28 mouse cellular contexts compared by ENCODE assay signal in genomic region chr10:24783946-24784345, GRCm38 (mm10). TPM values are rescaled to one million over a fixed set of nuclear protein-coding genes. Genes with fewer than 3 reads are reported as not detected.
DNase-seq lines count a peak whose midpoint lies in the region; ATAC-seq lines count a peak whose summit lies in the region.
"Had no signal": no experiment of that assay in that cellular context is flagged by ENCODE, and none has a peak within 500 bp of the region (broad histone marks: within the 10 kb centered on the region; RNA-seq: fewer than 3 reads in every experiment).

No protein-coding gene starts in this region.

- no peaks in the 10 kb centered on the region for H3K9me3 ChIP-seq in liver, embryonic 13.5 days (replicated peaks)
- no peaks in the 10 kb centered on the region for H3K9me3 ChIP-seq in liver, embryonic 11.5 days (ENCODE audit: control insufficient read depth, low read length)
- H3K9me3 ChIP-seq in hindbrain, embryonic 16.5 days (ENCODE audit: control insufficient read depth, low read length) = no peaks in the 10 kb centered on the region
- H3K9me3 ChIP-seq: embryonic facial prominence, embryonic 10.5 days; embryonic facial prominence, embryonic 15.5 days; forebrain, embryonic 12.5 days; hindbrain, embryonic 13.5 days; limb, embryonic 12.5 days; midbrain, embryonic 12.5 days; neural tube, embryonic 12.5 days had no signal

- H3K27me3 ChIP-seq in liver, embryonic 13.5 days = no peaks in the 10 kb centered on the region
- H3K27me3 ChIP-seq in liver, embryonic 11.5 days (replicated peaks; ENCODE audit: control insufficient read depth, insufficient read depth, low read length) = no peaks in the 10 kb centered on the region
- no peaks in the 10 kb centered on the region for H3K27me3 ChIP-seq in hindbrain, embryonic 16.5 days (replicated peaks; ENCODE audit: control insufficient read depth, insufficient read depth, low read length)
- H3K27me3 ChIP-seq: embryonic facial prominence, embryonic 15.5 days; forebrain, embryonic 12.5 days; hindbrain, embryonic 13.5 days; limb, embryonic 12.5 days; midbrain, embryonic 12.5 days; neural tube, embryonic 12.5 days had no signal

- no peak for ATAC-seq in liver, embryonic 13.5 days (ENCODE audit: low read depth)
- no peak for ATAC-seq in liver, embryonic 11.5 days (replicated peaks; ENCODE audit: low FRiP score)
- ATAC-seq in hindbrain, embryonic 16.5 days = no peak
- ATAC-seq: forebrain, postnatal 0 days; intestine, postnatal 0 days had no signal

- H3K36me3 ChIP-seq in liver, embryonic 13.5 days = no peaks in the 10 kb centered on the region
- no peaks in the 10 kb centered on the region for H3K36me3 ChIP-seq in liver, embryonic 11.5 days (ENCODE audit: control insufficient read depth, insufficient read depth, low read length)
- no peaks in the 10 kb centered on the region for H3K36me3 ChIP-seq in hindbrain, embryonic 16.5 days (ENCODE audit: control insufficient read depth, insufficient read depth, low read length)
- H3K36me3 ChIP-seq: embryonic facial prominence, embryonic 10.5 days; embryonic facial prominence, embryonic 15.5 days; forebrain, embryonic 12.5 days; hindbrain, embryonic 13.5 days; limb, embryonic 12.5 days; midbrain, embryonic 12.5 days; neural tube, embryonic 12.5 days had no signal

- H3K4me2 ChIP-seq in liver, embryonic 13.5 days = peak overlapping the region; percentile 43
- no peak overlapping the region for H3K4me2 ChIP-seq in liver, embryonic 11.5 days
- no peak overlapping the region for H3K4me2 ChIP-seq in hindbrain, embryonic 16.5 days (ENCODE audit: low read length)
- H3K4me2 ChIP-seq: embryonic facial prominence, embryonic 15.5 days; forebrain, embryonic 12.5 days; heart, embryonic 11.5 days; hindbrain, embryonic 13.5 days; limb, embryonic 12.5 days; midbrain, embryonic 12.5 days; neural tube, embryonic 12.5 days had no signal

- H3K4me1 ChIP-seq in liver, embryonic 13.5 days (replicated peaks) = peaks cover 25% of the 10 kb centered on the region
- no peaks in the 10 kb centered on the region; the same call in none of the 2 replicates for H3K4me1 ChIP-seq in liver, embryonic 11.5 days (replicated peaks; ENCODE audit: control insufficient read depth, insufficient read depth, low read length)
- H3K4me1 ChIP-seq in hindbrain, embryonic 16.5 days (ENCODE audit: control insufficient read depth, insufficient read depth, low read depth, low read length) = no peaks in the 10 kb centered on the region
- H3K4me1 ChIP-seq: forebrain, embryonic 12.5 days; hindbrain, embryonic 13.5 days; midbrain, embryonic 12.5 days; neural tube, embryonic 12.5 days had no signal

- no peak for DNase-seq in liver, embryonic 13.5 days
- DNase-seq in liver, embryonic 11.5 days (ENCODE audit: low spot score) = no peak
- DNase-seq in urinary bladder, postnatal 36 days (ENCODE audit: low spot score in 2 of 2) = peak; percentile 62 to 67
- no peak for DNase-seq in urinary bladder, adult 2 months (ENCODE audit: low spot score)
- peak; percentile 52 for DNase-seq in fat pad, adult 2 months (ENCODE audit: extremely low read depth, low read depth, low spot score)
- DNase-seq: adrenal gland, adult 8-10 months; B cell, adult 2 months; cerebellum, adult 8-10 months; cerebellum, postnatal 25 days; forebrain, postnatal 0 days; heart, postnatal 4 days; kidney, adult 9 months; kidney, postnatal 10 days; layer of hippocampus, adult 9-11 months; lung, postnatal 36 days; right cerebral cortex, postnatal 4 days; thymus, postnatal 4 days had no signal

- 77% methylated on average over 3 of the region's 3 CpGs for WGBS in liver, embryonic 13.5 days (ENCODE audit: insufficient replicate concordance)
- WGBS in liver, embryonic 11.5 days = 92% methylated on average over 3 of the region's 3 CpGs
- WGBS in hindbrain, embryonic 16.5 days = 85% methylated on average over 3 of the region's 3 CpGs

- H3K4me3 ChIP-seq in liver, embryonic 13.5 days (replicated peaks) = no peak overlapping the region
- no peak overlapping the region for H3K4me3 ChIP-seq in liver, embryonic 11.5 days (ENCODE audit: low read depth, low read length)
- no peak overlapping the region for H3K4me3 ChIP-seq in hindbrain, embryonic 16.5 days (ENCODE audit: low read length)
- H3K4me3 ChIP-seq: embryonic facial prominence, embryonic 10.5 days; embryonic facial prominence, embryonic 15.5 days; forebrain, embryonic 12.5 days; hindbrain, embryonic 13.5 days; limb, embryonic 12.5 days; midbrain, embryonic 12.5 days; myocyte; neural tube, embryonic 12.5 days had no signal

- peak overlapping the region; percentile 76 for H3K27ac ChIP-seq in liver, embryonic 13.5 days
- no peak overlapping the region for H3K27ac ChIP-seq in liver, embryonic 11.5 days (ENCODE audit: low read depth, low read length)
- H3K27ac ChIP-seq in hindbrain, embryonic 16.5 days (ENCODE audit: low read depth, low read length) = no peak overlapping the region
- H3K27ac ChIP-seq: embryonic facial prominence, embryonic 10.5 days; forebrain, embryonic 12.5 days; hindbrain, embryonic 13.5 days; limb, embryonic 12.5 days; midbrain, embryonic 12.5 days; neural tube, embryonic 12.5 days had no signal

- no peak overlapping the region for H3K9ac ChIP-seq in liver, embryonic 13.5 days
- no peak overlapping the region for H3K9ac ChIP-seq in liver, embryonic 11.5 days (ENCODE audit: low read depth, low read length)
- no peak overlapping the region for H3K9ac ChIP-seq in hindbrain, embryonic 16.5 days (ENCODE audit: low read depth, low read length)
- H3K9ac ChIP-seq: embryonic facial prominence, embryonic 15.5 days; forebrain, embryonic 12.5 days; forebrain, postnatal 0 days; hindbrain, embryonic 13.5 days; limb, embryonic 12.5 days; midbrain, embryonic 12.5 days; neural tube, embryonic 12.5 days had no signal

RNA-seq across cellular contexts. Expression of gene Enpp3, which starts 58.7 kb away (rescaled TPM):
- polyA plus RNA-seq in liver, embryonic 13.5 days (2015; fragmentation: Nextera tagmentation; extraction: Ambion mirVana) = 2.1 and 2.4 TPM in 2 replicates
- 2.2 and 2.4 TPM in 2 replicates for polyA plus RNA-seq in liver, embryonic 11.5 days (2014; fragmentation: Nextera tagmentation; extraction: Ambion mirVana)
- polyA plus RNA-seq in urinary bladder, adult 2 months (2012; rRNA removed) = 6.6 and 10.0 TPM in 2 replicates
- polyA plus RNA-seq in hindbrain, embryonic 16.5 days (2015; fragmentation: Nextera tagmentation; extraction: Ambion mirVana) = 3.0 and 3.5 TPM in 2 replicates

Comparison
In these comparisons a context has a peak if more than half of its experiments do, and no peak if none do; other contexts are left out.
1. DNase-seq: peak in urinary bladder, postnatal 36 days (2 of 2) and fat pad, adult 2 months (single experiment); none in liver, embryonic 13.5 days (single experiment), liver, embryonic 11.5 days (single experiment) and urinary bladder, adult 2 months (single experiment).